Mouse (Mus musculus) lung, postnatal 14 days (tissue): ENCODE results near the gene Rspo4.

Experiments used
- DNase-seq: peaks from one replicate; pipeline ENCODE4 v3.0.0; 2021

Rspo4 gene

DNA sequence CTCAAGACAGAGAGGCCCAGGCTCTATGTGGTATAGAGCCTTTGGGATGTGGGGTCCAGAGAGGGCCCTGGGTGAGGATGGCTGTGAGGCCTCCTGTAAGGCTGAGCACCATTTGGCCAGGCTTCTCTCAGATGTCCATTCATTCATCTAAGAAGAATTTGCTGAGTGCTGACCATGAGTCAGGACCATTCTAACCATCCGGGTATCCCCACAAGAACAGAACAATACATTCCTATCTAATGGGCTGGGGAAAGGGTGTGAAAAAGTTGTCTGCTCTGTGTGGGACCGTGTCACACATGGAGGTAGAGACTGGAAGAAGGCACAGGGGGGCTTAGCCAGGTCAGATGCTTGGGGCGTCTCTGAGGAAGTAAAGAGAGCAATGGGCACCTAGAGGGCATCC, 69.0 kb downstream of the Rspo4 start:
- DNase-seq = no peak

DNA sequence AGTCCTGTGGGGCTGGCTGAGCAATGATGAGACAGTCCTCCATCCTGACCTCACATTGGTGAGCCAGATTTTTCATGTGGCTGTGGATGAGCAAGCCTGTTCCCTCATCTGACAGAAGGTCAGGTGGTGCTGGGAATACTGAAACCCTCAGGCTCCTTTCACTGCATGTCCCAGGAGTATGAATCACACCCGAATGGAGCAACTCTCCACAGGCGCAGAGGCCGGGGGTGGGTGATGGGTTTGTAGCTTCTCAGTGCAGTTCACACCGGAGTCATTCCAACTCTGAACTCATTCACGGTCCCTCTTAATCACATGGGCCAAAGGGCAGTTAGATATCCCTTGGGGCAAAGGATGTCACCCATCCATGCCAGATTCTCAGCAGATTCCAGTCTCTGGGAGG, 71.4 kb downstream of the Rspo4 start:
- DNase-seq = no peak

DNA sequence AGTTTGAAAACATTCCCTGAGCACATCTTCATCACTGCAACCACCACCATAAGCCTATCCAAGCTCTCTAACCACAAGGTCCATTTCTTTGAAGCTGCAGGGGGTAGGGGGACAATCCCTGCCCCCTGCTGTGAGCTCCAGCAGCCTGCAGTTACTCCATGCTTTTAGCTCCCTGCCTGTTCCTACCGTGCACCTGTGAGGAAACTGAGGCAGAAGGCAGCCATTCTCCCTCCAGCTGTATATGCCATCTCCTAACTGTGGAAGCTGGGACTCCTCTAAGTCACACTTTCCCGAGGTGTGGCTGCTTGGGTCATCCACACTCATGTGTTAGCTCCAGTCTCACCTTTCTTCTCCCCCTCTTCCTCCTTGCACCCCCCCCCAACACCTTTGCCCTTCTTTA, 72.4 kb downstream of the Rspo4 start:
- no peak for DNase-seq

DNA sequence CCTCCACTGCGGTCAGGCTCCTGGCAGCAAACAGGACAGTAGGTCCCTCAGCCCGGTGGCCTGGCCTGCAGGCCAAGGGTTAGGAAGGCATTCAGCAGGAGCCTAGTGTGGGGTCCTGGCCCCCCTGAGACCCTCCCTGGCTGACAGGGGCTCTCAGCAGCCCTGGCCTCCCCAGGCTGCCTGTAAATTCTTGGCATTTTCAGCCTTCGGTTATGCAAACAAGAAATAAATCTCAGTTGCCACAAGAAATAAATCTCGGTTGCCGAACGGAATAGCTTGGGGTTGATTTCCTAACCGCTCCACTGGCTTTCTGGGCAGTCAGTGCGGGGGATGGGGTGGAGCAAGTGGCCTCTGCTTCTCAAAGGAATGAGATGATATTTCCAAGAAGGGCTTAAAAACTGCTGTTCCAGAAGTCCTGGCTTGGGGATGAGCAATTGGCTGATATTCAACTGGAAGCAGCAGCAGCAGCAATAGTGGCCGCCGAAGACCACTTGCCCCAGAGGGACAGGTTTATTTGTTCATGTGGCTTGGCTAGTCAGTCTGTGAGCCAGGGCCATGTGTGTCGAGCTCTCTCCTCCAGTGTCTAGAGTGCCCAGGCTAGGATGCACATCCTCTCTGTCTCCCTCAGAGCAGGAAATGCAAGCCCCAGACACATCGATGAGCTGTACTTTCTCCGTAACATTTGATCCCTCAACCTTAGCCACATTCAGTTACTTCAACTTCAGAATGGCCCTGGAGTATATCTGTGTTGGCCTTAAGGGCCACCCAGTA, 73.5 kb downstream of the Rspo4 start:
- peak; percentile 51 for DNase-seq

DNA sequence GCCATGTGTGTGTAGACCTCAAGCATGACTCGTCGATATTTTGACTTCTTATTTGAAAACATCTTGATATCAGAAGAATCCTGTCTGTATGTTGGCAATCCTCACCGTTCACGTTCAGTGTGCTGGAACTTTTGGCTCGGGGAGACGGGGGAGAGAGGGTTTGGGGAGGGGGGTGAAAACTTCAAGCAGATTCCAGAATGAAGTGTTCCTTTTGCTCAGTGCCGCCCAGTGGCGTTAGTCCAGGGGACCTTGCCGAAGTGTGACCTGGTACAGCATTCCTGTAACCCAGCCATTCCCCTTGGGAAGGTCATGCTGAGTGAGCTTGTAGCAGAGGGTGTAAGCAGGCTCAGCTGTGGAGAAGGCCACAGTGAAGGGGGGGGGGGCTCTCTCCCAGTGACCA, 76.4 kb downstream of the Rspo4 start:
- no peak for DNase-seq

DNA sequence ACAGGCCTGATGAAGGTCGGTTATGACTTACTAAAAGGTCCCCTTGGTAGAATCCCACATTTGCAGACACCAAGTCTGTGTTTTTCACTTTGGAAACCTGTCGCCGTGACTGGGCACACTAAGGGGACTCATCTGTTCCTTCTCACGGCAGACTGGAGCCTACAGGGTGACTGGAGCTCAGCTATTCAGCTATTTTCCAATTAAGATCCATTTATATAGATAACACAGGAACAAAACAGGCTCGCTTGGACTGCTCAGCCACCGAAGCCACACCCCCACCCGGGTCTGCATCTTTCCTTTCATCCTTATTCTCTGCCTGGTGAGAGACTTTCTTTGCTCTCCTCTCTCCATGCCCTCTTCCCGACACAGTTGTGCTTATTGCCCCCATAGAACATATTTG, 78.3 kb downstream of the Rspo4 start:
- DNase-seq = no peak

DNA sequence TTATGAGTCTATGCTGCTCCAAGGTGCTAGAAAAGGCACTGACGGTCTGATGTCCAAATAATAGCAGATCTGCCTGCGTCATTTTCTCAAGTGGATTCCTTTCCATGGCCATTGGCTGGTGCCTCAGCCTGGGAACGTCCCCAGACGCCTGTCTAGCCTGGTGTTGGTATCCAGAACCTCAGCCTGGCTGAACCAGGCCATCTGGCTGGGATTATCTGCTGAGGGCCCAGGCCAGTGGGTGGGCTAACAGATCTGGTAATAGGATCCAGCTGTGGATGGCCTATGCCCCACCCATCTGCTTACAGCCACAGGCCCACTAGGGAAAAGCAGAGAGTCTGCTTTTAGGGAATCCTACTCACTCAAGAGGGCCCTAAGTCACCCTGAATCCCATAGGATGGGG, 78.9 kb downstream of the Rspo4 start:
- no peak for DNase-seq
